Mouse (Mus musculus) cerebellum, adult 2 months (tissue): ENCODE data around the gene AI854703. TPM values are rescaled to one million over a fixed set of nuclear protein-coding genes. Genes with fewer than 3 reads are reported as not detected.
A peak's percentile ranks its signal among the peaks of the same experiment; 100 is the strongest.

Source experiments
- DNase-seq, 2 experiments: peaks; one replicate each; pipeline ENCODE4 v3.0.0; 2021
- H3K27ac ChIP-seq: fragments of 200-500 bp; 2 replicates; pipeline ENCODE4 v1.5.1; 2012; ENCODE audit warnings: low read length, control low read depth, inconsistent platforms; ENCODE audit not compliant: insufficient read depth
- H3K27me3 ChIP-seq: fragments of 200-500 bp; 2 replicates; pipeline ENCODE4 v1.6.1; 2012; ENCODE audit warnings: inconsistent platforms, mild to moderate bottlenecking, low read length, moderate library complexity; ENCODE audit not compliant: control insufficient read depth, insufficient read depth
- H3K4me1 ChIP-seq: fragments of 200-500 bp; 2 replicates; pipeline ENCODE4 v1.6.1; 2011; ENCODE audit warnings: low read length; ENCODE audit not compliant: control insufficient read depth, insufficient read depth
- H3K4me3 ChIP-seq: fragments of 200-500 bp; replicated peaks from 2 replicates; pipeline ENCODE3; 2011; ENCODE audit warnings: mild to moderate bottlenecking, low read depth, low read length, control low read depth; ENCODE audit not compliant: insufficient read depth
- CTCF ChIP-seq: fragments of 200-500 bp; IDR thresholded peaks from 2 replicates; pipeline ENCODE4 v1.5.1; 2011; ENCODE audit warnings: low read depth, mild to moderate bottlenecking, control low read depth, low read length, moderate library complexity, borderline replicate concordance; ENCODE audit not compliant: insufficient read depth
- POLR2A ChIP-seq: fragments of 200-500 bp; IDR thresholded peaks from 2 replicates; pipeline ENCODE4 v1.6.1; 2011; ENCODE audit warnings: low read length, control low read depth, borderline replicate concordance; ENCODE audit not compliant: insufficient read depth
- WGBS: fragments of 180-500 bp; shearing (Covaris S2); methylation state at CpG from one replicate; pipeline ENCODE4 v1.1.7; 2018; 5-methylcytosine and 5-hydroxymethylcytosine counted together
- polyA plus RNA-seq: library from polyadenylated mRNA; depleted of rRNA; stranded (reverse); fragments of >200 nt; gene quantifications from 2 replicates; pipeline ENCODE4 v1.2.3, GENCODE M21; 2012

The AI854703 gene
- polyA plus RNA-seq, 1 experiment: 35.2 TPM

DNA sequence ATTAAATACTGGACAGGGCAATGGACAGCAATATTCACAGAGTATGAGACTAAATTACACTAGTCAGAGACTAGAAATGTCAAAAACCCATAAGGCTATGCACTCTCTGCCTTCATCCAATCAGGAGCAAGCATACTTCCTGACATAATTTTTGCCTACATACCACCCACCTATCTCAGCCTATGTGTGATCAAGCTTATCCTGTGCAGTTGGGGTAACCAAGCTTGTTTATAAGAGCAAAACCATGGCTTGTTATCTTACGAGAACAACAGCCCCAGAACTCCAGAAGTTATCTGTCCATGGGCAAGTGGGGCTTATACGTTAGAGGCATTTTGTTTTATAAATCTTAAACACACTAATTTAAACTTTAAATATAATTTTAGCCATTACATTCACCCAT lies 8.5 kb downstream of the AI854703 start:
- TF ChIP-seq POLR2A: no peak
- no peak for TF ChIP-seq CTCF
- no peak for DNase-seq
- Histone ChIP-seq H3K27me3 (no peaks in the 10 kb centered on the region), H3K4me1 (no peaks in the 10 kb centered on the region), H3K4me3 (no peak overlapping the region), H3K27ac (no peak overlapping the region)
- 97% methylated on average over 2 of the region's 2 CpGs for WGBS

DNA sequence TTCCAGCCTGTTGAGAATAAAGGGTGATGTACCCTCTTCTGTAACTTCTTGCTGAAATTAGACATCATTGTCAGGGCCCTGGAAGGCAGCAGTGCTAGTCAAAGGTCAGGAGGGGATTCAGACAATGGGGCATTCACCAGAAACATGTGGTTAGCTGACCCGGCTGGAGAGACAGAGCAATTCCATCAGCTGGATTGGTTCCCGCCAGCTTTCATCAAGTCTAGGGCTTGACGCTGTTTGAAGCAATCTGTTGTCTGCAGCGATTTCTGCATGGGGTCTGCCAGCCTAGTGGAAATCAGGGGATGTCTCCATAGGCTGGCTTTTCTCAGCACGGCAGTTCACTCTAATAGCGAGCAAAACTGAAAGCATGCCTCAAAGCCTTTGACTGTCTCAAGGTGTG lies 10.0 kb downstream of the AI854703 start:
- 27% methylated on average over 6 of the region's 6 CpGs for WGBS
- Histone ChIP-seq H3K27me3 (no peaks in the 10 kb centered on the region), H3K4me3 (no peak overlapping the region), H3K27ac (no peak overlapping the region), H3K4me1 (no peaks in the 10 kb centered on the region)
- DNase-seq: no peak
- TF ChIP-seq CTCF (no peak), POLR2A (no peak)

DNA sequence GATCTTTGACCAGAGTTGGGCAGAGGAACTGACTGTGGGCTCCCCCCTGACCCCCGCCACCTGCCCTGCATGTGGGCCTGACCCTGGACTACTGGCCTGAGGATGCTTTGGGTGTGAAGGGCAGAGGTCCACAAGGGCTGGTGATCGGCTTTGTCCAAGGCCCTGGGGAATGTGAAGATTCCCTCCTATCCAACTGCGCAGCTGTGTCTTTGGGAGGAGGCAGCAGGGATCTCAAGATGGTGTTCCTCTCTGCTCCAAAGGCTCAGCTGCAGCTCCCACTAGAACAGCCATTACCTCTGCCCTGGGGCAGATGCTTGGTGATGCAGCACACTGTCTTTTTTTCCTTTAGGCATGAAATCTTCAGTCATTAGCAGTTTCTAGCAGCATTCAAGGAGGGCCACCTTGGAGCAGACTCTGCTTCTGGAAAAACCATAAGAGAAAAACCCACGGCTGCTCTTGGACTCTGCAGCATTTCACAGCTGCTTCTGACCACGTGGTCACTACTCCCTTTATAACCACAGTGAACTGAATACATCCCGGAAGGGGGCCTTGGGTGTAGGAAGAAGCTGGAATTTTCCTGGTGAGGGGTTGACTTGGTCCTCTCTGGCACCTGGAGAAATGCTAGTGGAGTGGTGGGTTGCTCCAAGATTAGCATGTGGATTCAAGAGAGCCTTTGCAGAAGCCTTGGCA lies 11.4 kb downstream of the AI854703 start:
- 47% methylated on average over 6 of the region's 6 CpGs for WGBS

DNA sequence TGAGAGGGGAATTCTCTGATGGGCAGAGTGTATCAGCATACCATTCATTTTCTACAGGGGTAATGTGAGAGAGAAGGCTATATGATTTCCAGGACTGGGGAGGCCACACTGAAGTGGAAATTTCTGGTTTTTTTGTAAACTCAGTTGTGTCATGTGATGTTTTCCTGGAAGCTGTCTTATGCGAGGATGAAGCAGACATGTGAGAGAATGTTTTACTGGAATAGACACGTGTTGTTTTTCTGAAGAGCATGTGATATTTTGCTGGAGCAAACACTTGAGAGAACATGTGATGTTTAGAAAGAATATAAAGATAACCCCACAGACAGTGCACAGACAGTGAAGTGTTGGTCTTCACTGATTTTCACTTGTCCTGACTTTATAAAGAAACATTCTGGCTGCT lies 12.0 kb downstream of the AI854703 start:
- Histone ChIP-seq H3K4me3 (no peak overlapping the region), H3K4me1 (no peaks in the 10 kb centered on the region), H3K27ac (no peak overlapping the region), H3K27me3 (no peaks in the 10 kb centered on the region)
- TF ChIP-seq CTCF: no peak
- no peak for TF ChIP-seq POLR2A
- DNase-seq: no peak
- 81% methylated on average over 2 of the region's 2 CpGs for WGBS

More for the DNA sequence above, 11.4 kb downstream of the AI854703 start:
- Histone ChIP-seq H3K27me3 (no peaks in the 10 kb centered on the region), H3K4me1 (no peaks in the 10 kb centered on the region), H3K4me3 (no peak overlapping the region), H3K27ac (no peak overlapping the region)
- TF ChIP-seq POLR2A: no peak
- TF ChIP-seq CTCF: no peak
- DNase-seq: no peak

DNA sequence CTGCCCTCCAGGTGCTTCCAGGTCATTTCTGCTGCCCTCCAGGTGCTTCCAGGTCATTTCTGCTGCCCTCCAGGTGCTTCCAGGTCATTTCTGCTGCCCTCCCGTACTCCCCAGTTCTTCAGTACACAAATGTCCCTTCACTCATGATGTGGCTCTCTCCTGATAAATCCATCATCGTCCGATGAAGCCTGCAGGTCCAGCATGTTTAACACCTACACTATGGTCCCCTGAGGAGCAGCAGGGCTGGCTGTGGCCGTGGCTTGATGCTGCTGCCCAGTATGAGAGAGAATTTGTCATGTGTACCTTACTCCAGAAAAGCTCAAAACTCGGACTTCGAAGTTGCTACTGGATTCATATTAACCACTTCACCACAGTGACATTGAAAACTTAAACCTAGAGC lies 14.8 kb downstream of the AI854703 start:
- H3K4me3 ChIP-seq: no peak overlapping the region
- DNase-seq: no peak
- 71% methylated on average over 6 of the region's 6 CpGs for WGBS

DNA sequence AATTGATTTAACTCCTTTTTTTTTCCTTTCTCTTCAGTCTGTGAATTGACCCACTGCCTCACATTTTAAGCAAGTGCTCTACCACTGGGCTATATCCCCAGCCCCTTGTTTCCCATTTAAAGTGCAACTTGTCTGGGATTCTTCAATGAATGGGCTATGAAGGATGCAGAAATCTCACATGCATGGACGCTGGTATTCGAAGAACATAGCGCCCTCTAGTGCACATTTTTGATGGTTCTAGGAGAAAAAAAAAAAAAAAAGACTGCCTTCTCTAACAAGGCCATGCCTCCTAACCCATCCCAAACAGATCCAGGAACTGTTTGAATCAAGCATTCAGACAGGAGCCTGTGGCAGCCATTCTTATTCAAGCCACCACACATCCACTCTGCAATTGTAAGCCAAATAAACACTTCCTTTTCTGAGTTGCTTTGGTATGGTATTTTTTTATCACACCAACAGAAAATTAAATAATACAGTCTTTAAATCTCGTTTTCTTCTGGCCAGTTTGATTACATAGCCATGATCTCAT lies 16.3 kb downstream of the AI854703 start:
- Histone ChIP-seq H3K27me3 (no peaks in the 10 kb centered on the region), H3K4me1 (no peaks in the 10 kb centered on the region), H3K4me3 (no peak overlapping the region), H3K27ac (no peak overlapping the region)
- TF ChIP-seq POLR2A: no peak
- TF ChIP-seq CTCF: peak; percentile 45; the same call in 1 of the 2 replicates
- DNase-seq: peak in 1 of 2 experiments; percentile 65
- 23% methylated on average over 4 of the region's 4 CpGs for WGBS

More for the DNA sequence above, 14.8 kb downstream of the AI854703 start:
- TF ChIP-seq POLR2A (no peak), CTCF (no peak)
- Histone ChIP-seq H3K27ac (no peak overlapping the region), H3K27me3 (no peaks in the 10 kb centered on the region), H3K4me1 (no peaks in the 10 kb centered on the region)

DNA sequence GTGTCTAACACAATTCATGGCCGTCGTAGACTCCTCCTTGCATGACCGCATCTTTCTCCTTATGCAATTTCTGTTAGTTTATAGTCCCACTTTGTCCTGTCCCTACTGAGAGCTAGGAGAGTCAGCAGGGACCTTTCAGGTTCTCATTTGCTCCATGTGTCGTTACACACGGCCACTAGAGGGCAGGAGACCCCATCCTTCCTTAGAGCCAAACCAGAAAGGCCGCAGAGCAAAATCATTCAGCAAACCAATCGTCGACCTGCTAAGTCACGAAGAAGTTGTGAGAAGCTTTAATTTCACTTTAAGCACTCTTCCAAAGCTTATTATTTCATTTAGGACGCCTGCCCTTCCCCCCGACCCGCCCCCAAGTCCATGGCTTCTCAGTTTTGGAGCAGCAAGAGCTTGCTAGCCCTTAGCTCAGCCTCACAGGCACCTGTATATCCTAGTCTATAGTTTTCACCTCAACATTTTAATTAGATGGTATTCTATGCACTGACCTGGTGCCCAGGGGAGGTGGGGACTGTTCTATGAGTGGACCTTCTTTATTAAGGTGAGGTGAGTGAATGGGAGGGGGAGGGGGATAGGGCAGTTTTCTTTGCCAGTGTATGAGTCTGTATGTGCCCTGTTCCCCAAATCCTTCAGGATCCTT lies 19.2 kb downstream of the AI854703 start:
- peak; percentile 53 to 66 for DNase-seq
- no peaks in the 10 kb centered on the region for H3K4me1 ChIP-seq
- H3K27me3 ChIP-seq: no peaks in the 10 kb centered on the region
- no peak overlapping the region for H3K27ac ChIP-seq
- WGBS: 11% methylated on average over 12 of the region's 12 CpGs
- peak; percentile 83 for TF ChIP-seq CTCF
- no peak for TF ChIP-seq POLR2A
- no peak overlapping the region for H3K4me3 ChIP-seq

DNA sequence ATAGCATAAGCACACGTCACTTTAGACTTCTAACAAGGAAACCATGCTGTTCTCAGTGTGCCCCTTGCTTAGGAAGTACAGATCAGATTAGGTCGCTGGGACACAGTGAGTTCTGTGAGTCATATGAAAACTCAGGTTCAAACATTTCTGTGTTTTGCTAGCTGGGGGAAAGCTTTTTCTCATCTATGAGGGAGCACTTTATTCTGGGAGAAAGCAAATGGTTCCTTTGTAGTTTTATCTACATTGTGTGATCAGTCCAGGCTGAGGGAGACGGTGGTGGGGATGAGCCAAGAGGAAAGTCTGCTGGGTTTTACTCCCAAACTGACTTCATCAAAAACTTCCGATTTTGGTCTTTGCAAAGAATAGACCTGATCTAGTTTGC lies 19.7 kb downstream of the AI854703 start:
- no peak for DNase-seq
- Histone ChIP-seq H3K27me3 (no peaks in the 10 kb centered on the region), H3K4me1 (no peaks in the 10 kb centered on the region), H3K27ac (no peak overlapping the region), H3K4me3 (no peak overlapping the region)
- TF ChIP-seq CTCF (no peak), POLR2A (no peak)
- WGBS: 88% methylated on average over 4 of the region's 4 CpGs
